Mouse (Mus musculus) right cerebral cortex, adult 2 months (tissue): ENCODE measurements at regions not wholly inside any gene's neighbourhood (a gene's known extent, or its start where the extent isn't known, plus 50 kb on each side); places are given as distances from the start of the nearest gene placed in this dataset.

Experiments used
- DNase-seq, 2 experiments: peaks; one replicate each; pipeline ENCODE4 v3.0.0; 2021 to 2022; ENCODE audit warnings: low spot score in 2 of 2

DNA sequence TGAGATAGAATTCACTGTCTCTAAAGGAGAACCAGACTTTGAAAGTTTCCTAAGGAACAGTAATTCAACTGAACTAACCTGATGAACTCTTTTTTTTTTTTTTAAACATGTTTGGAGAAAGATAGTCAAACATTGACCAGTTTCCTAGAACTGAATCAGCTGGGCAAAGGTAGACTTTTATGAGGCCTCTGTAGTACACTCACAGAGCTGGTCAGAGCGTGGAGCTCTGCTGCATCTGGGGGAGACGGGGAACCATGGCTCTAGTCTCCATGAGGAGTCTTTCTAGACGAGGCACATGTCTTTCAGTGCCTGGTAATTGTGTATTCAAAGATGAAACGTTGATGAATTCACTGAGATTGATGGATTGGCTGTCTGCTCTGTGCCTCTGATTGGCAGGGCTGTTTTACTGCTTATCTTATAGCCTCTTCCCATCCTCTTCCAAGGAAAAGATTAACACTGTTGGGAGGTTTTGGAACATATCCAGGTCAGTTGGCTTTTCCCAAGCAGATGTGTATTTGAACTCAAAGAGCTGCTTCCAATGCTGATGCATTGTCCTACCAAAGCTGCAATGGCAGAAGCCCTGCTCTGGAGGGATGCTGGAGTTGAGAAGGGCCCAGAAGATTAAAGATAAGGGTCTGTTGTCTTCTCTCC lies 122.5 kb upstream of the Maf start:
- DNase-seq, result no peak

DNA sequence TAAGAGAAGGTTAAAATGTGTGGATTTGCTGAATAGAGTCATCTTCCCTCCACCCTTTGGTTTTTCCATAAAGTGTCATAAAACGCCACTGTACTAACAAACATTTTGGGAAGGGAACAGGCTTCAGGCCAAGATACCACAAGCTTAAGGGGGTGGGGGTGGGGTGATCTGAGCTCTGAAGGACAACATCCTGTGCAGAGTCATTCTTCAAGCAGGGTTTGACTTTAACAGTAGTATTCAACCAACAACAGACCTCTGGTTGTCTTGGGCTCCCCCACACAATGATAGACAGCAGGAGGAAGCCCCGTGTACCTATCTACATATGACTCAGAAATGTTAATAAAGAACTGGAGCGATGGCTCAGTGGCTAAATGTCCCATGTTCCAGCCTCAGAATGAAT lies 118.9 kb upstream of the Maf start:
- DNase-seq, result no peak

GRCm38 (mm10) chr8:115825899-115826502 lies 118.4 kb upstream of the Maf start:
- no peak for DNase-seq

DNA sequence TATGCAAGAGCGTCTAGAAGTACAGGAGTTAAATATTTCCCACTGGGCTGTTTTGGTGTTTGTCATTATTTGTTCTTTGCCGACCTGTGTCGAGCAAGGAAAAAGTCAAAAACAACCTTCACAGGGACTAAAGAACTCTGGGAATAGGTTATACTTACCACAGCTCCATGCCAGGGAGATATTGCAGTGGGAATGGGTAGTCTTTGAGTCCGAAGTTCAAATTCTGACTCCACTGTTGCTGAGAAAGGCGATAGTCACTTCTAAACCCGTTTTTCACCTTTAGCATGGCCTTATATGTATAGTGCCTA lies 116.8 kb upstream of the Maf start:
- DNase-seq, result no peak

DNA sequence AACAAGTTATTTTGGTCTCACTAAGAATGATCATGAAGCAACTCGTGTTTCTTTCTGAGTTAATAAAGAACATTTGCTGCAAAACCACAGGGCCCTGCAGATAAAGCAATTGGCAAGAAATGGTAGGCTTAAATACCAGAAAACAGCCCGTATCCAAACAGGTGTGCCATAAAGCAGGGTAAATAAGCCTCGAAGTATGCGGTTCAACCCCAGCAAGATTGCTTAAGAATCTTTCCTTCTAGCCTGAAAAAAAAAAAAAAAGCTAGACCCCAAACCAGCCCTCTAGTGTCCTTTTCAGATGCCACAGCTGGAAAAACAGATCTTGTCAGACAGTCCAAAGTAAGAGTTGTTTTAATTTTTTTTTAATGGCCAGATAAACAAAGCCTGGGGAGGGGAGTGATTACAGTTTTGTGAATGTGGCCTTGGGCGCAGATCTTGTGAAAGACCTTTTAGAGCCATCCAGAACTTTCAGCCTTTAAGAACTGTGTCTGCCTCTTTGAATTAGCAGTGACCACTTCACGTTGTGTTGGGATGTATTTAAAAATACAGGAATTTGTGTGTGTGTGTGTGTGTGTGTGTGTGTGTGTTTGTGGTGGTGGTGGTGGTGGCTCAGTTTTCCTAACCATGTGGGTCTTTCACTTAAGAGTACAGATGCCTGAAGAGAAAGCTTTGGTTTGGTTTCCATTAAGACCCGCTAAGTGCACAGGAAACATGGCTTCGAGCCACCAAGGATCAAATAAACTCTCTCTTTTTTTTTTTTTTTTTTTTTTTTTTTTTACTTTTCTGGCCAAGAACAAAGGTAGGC lies 116.3 kb upstream of the Maf start:
- no peak for DNase-seq

DNA sequence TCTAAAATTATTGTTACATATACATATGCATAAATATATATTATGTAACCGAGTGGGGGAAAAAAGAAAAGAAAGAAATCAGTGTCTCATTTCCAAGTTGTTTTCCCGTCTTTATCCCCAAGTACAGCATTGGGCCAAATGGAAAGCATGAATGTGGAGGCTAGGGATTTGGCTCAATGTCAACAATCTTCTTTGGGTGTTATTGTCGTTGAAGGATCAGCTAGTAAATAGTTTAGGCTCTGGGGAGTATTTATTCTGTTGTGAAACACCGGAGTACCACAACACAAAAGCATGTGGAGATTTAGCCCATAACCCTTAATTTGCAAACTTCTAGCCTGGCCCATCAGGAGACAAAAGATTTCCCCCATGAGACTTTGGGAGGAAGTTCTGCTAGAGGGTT lies 105.8 kb upstream of the Maf start:
- DNase-seq, result no peak

DNA sequence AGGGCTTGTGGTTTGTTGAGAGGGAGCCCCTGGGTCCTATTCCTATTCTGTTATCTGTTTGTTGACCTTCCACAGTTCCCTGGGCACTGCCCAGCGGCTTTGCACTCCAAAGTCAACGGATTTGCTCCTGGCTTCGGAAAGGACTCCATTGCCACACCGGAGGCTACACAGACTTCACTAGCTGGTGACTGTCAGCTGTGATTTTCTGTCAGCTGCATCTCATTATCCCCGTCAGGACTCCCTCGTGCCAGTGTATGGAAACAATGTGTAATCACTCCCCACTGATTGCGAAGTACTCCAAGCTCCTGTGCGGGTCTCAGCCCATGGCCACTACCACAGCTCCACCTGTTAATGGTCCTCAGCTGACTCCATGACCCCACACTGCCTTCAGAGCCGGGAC lies 99.0 kb upstream of the Maf start:
- DNase-seq, result no peak

- DNase-seq, result no peak
Measured at GRCm38 (mm10) chr8:115806139-115806538, 98.5 kb upstream of the Maf start.

DNA sequence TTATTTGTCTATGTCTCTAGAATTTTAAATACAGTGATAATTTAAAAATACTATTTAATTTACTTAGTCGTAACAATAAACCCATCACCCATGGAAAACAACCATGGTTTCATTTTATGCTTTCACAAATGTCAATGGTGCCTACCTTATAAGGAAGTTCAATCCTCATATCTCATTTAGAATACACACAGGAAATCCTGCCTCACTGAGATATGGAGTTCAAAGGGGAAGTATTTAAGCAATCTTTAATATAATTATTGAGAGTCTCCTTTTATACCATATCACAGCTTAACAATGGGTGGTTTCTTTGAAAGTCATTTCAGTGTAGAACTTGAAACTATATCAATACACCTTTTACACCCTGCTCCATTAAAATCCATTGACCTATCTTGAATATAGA lies 86.0 kb upstream of the Maf start:
- DNase-seq, result no peak

GRCm38 (mm10) chr8:115788421-115788820 lies 80.8 kb upstream of the Maf start:
- DNase-seq, result no peak

GRCm38 (mm10) chr8:115786185-115786584 lies 78.6 kb upstream of the Maf start:
- DNase-seq, result no peak

DNA sequence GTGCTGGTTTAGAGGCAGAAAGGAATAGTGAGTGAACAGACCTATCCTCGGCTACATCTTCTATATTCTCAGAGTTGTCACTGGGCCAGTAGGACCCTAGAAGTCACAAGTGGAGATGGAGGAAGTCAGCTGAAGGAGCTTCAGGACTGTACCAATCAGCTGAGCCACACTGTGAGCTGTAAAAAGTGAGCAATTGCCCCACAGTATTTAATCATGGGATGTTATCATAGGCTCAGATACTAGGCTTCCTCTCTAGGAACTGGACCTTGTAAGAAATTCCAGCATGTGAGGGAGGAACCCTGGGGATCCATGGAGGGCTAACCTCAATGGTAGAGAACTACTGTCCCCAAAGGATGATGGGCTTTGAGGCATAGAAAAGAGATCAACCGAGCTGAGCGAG lies 78.2 kb upstream of the Maf start:
- no peak for DNase-seq

GRCm38 (mm10) chr8:115783364-115783763 lies 75.8 kb upstream of the Maf start:
- DNase-seq, result no peak

DNA sequence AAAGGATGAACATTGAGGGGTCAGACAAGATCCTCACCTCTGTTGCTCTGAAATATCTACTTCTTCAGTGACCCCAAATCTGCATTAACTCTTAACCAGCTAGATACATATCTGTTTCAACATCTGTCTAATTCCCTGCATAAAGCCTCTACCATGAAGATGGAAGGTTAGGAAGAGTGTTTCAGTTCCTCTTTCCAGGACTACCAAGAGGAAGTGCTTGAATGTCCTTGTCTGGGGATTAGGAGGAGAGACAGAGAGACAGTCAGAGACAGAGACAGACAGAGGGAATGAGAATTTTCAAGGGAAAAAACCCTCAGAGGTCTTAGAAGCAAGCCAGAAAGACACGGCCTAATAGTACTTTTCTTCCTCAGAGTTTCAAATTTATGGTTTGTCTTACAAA lies 70.8 kb upstream of the Maf start:
- DNase-seq, result no peak

- DNase-seq, result peak; percentile 9 to 20
Measured at GRCm38 (mm10) chr8:115771060-115771459, 63.5 kb upstream of the Maf start.

GRCm38 (mm10) chr8:115768631-115769030 lies 61.0 kb upstream of the Maf start:
- DNase-seq, result no peak

DNA sequence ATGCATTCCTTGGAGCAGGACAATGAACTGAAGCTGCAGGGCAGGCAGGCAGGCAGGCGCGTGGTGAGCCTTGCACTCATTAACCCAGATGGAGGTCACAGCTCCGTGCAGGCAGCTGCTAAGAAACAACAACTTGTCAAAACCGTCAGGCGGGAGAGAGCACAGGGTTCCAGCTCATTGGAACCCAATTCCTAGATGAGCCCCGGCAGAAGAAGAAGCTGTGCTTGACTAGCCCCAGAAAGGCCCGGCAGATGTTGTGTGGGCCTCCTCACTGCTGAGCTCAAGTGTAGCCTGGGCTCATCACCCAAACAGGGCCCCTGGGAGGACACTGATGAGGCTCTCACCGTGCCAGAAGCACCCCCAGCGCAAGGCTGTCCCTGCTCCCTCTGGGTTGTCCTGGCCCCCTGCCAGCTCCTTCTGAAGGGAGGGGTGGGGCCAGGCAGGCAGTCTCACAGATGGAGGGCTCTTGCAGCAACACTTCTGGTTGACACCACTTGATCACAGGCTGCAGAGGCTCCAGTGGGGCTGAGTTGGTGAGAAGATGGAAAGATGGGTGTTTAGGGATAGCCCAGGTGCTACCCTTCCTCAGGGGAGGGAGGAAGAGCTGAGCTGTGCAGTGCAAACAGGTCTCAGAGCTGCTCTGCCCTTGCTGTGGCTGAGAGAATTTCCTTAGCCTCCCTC lies 58.8 kb upstream of the Maf start:
- DNase-seq, result peak in 1 of 2 experiments; percentile 8

- DNase-seq, result no peak
Measured at GRCm38 (mm10) chr8:115764551-115764950, 57.0 kb upstream of the Maf start.

DNA sequence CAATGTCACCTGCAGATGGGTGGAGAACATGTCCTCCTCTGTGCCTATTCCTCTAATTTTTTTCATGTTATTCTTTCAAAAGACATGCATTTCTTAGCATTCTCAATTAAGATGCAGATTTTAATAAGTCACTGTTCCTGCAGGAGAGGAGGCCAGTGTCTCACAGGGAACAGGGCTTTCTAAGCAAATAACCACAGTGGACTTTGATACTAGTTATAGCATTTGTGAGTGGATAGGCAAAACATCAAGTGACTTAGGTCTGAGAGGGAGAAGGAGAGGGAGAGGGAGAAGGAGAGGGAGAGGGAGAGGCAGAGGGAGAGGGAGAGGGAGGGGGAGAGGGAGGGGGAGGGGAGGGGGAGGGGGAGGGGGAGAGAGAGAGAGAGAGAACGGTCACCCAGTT lies 50.4 kb upstream of the Maf start:
- DNase-seq, result no peak
